Mouse (Mus musculus) hindbrain, embryonic 13.5 days (tissue): ENCODE results near the gene Trappc6b. TPM values are rescaled to one million over a fixed set of nuclear protein-coding genes. Genes with fewer than 3 reads are reported as not detected.

Experiments
- ATAC-seq: fragments of 200-750 bp; cut with Nextera tagmentation; 2 replicates; pipeline ENCODE4 v1.8.0; 2017; ENCODE audit warnings: moderate TSS enrichment; ENCODE audit not compliant: low FRiP score
- H3K27ac ChIP-seq: fragments of 300-500 bp; sonication (generic); 2 replicates; pipeline ENCODE4 v1.5.1; 2015; ENCODE audit warnings: inconsistent platforms, mild to moderate bottlenecking, moderate library complexity
- H3K27me3 ChIP-seq: fragments of 300-500 bp; sonication (generic); 2 replicates; pipeline ENCODE4 v1.6.1; 2015; ENCODE audit warnings: mild to moderate bottlenecking, inconsistent platforms
- H3K36me3 ChIP-seq: fragments of 300-500 bp; sonication (generic); 2 replicates; pipeline ENCODE4 v1.6.1; 2015; ENCODE audit warnings: mild to moderate bottlenecking, inconsistent platforms
- H3K4me1 ChIP-seq: fragments of 300-500 bp; sonication (generic); replicated peaks from 2 replicates; pipeline ENCODE4 v1.6.1; 2015; ENCODE audit warnings: inconsistent platforms
- H3K4me2 ChIP-seq: fragments of 300-500 bp; sonication (generic); 2 replicates; pipeline ENCODE4 v1.6.1; 2015; ENCODE audit warnings: inconsistent platforms, mild to moderate bottlenecking, moderate library complexity
- H3K4me3 ChIP-seq: fragments of 300-500 bp; sonication (generic); 2 replicates; pipeline ENCODE4 v1.5.1; 2015; ENCODE audit warnings: mild to moderate bottlenecking, inconsistent platforms
- H3K9ac ChIP-seq: fragments of 300-500 bp; sonication (generic); 2 replicates; pipeline ENCODE4 v1.6.1; 2015; ENCODE audit warnings: mild to moderate bottlenecking, inconsistent platforms
- H3K9me3 ChIP-seq: fragments of 300-500 bp; sonication (generic); 2 replicates; pipeline ENCODE4 v1.6.1; 2016; ENCODE audit warnings: inconsistent platforms
- WGBS: fragments of 180-500 bp; shearing (Covaris S2); methylation state at CpG from one replicate; pipeline ENCODE4 v1.1.7; 2015; 5-methylcytosine and 5-hydroxymethylcytosine counted together
- polyA plus RNA-seq: library from polyadenylated mRNA; unstranded; fragments of >200 nt; fragmentation: Nextera tagmentation; extraction: Ambion mirVana; gene quantifications from 2 replicates; pipeline ENCODE4 v1.2.1, GENCODE M21; 2015

Gene Trappc6b
- polyA plus RNA-seq, 1 experiment from 2014 or later: 157 TPM

- WGBS: under 1% methylated on average over 25 of the region's 25 CpGs
- Histone ChIP-seq H3K4me1 (peaks cover 29% of the 10 kb centered on the region), H3K9me3 (no peaks in the 10 kb centered on the region), H3K27me3 (no peaks in the 10 kb centered on the region), H3K36me3 (peaks cover 7% of the 10 kb centered on the region), H3K9ac (peak overlapping the region; percentile 91), H3K27ac (peak overlapping the region; percentile 94), H3K4me3 (peak overlapping the region; percentile 82), H3K4me2 (peak overlapping the region; percentile 86)
- ATAC-seq: no peak
Measured at GRCm38 (mm10) chr12:59011275-59011843, 49.9 kb downstream of the Trappc6b start.

- peak overlapping the region; percentile 86 for H3K4me2 ChIP-seq
- H3K9ac ChIP-seq: peak overlapping the region; percentile 91; the same call in 1 of the 2 replicates
- H3K27me3 ChIP-seq: no peaks in the 10 kb centered on the region
- peaks cover 29% of the 10 kb centered on the region for H3K4me1 ChIP-seq
- H3K36me3 ChIP-seq: peaks cover 16% of the 10 kb centered on the region
- no peaks in the 10 kb centered on the region for H3K9me3 ChIP-seq
- no peak for ATAC-seq
- H3K27ac ChIP-seq: no peak overlapping the region
- H3K4me3 ChIP-seq: peak overlapping the region; percentile 82
- 91% methylated on average over 2 of the region's 2 CpGs for WGBS
Measured at GRCm38 (mm10) chr12:59010482-59010881, 50.8 kb downstream of the Trappc6b start.

Other genes starting within 250 kb of the Trappc6b start
- gene Sec23a, start 49.5 kb downstream of the Trappc6b start, polyA plus RNA-seq: 107 and 111 TPM in 2 replicates
- 17.4 and 17.5 TPM in 2 replicates for gene Gemin2, start 48.1 kb downstream of the Trappc6b start, polyA plus RNA-seq
- gene Pnn, start 5.4 kb upstream of the Trappc6b start, polyA plus RNA-seq: 106 and 113 TPM in 2 replicates
- gene Mia2, start 34.3 kb upstream of the Trappc6b start, polyA plus RNA-seq: 38.1 and 42.3 TPM in 2 replicates
- 6.8 and 7.2 TPM in 2 replicates for gene Fbxo33, start 158.3 kb upstream of the Trappc6b start, polyA plus RNA-seq